Mouse (Mus musculus): Measurements from ENCODE around the gene Oxt.

DNA sequence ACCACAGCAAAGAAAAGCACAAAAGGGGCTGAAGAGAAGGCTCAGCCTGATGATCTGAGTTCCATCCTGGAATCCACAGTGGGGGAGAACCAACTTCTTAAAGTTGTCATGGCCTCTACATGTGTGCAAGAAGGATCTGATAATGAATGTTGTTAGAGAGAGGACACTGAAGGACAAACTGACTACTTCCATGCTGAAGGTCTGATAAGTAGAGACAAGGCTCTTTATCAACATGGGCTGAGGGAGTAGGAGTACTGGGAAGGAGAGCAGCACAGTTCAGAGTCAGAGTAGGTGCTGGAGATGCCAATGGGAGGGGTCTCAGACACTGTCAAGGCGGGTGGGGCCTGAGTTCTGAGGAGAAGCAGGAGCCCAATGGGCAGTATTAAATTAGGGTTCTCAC, 19.6 kb downstream of the Oxt start:
- TF ChIP-seq CTCF (IDR thresholded peaks at IDR 0.05; ENCODE audit: extremely low read depth, insufficient read depth, insufficient read length, insufficient replicate concordance) (no peak), POLR2A (IDR thresholded peaks at IDR 0.05; ENCODE audit: low read depth, low read length) (no peak)
